Mouse (Mus musculus) cortical plate, adult 2 months (tissue): ENCODE results near the gene Rere.

Source experiments
- CTCF ChIP-seq: fragments of 200-500 bp; IDR thresholded peaks from 2 replicates; pipeline ENCODE4 v1.5.1; 2011; ENCODE audit warnings: mild to moderate bottlenecking, control low read depth, low read length; ENCODE audit not compliant: insufficient read depth; ENCODE audit errors: extremely low read depth
- POLR2A ChIP-seq: fragments of 200-500 bp; IDR thresholded peaks from 2 replicates; pipeline ENCODE4 v1.6.1; 2011; ENCODE audit warnings: mild to moderate bottlenecking, low read length, control low read depth; ENCODE audit not compliant: insufficient read depth; ENCODE audit errors: extremely low read depth

GRCm38 (mm10) chr4:150491710-150492109, 210.3 kb downstream of the Rere start:
- TF ChIP-seq POLR2A (no peak), CTCF (no peak)
